16 mouse cellular contexts compared by ENCODE assay signal in the genomic region with DNA sequence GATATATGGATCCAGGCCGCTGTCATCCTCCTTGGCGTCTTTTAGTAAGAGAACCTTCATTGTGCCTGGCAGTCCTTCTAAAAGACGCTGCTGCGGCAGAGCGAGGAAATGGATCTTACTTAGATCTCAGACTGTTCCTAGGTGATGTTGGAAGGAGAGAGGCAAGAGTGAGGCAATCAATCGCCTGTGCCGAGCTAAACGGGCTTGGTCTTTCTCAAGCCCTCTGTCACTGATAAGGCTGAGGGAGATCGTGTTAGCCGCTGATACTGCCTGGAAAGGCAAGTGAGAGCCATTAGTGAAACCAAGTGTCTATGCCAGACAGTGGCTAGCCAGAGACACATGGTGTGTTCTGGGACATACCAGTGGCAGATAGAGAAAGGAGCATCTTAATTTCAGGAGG. TPM values are rescaled to one million over a fixed set of nuclear protein-coding genes. Genes with fewer than 3 reads are reported as not detected.
DNase-seq lines count a peak whose midpoint lies in the region; ATAC-seq and TF ChIP-seq lines count a peak whose summit lies in the region.
"Had no signal": no experiment of that assay in that cellular context is flagged by ENCODE, and none has a peak within 500 bp of the region (broad histone marks: within the 10 kb centered on the region; RNA-seq: fewer than 3 reads in every experiment).

No protein-coding gene starts in this region.

- no peak for DNase-seq in forebrain, embryonic 10.5 days (ENCODE audit: extremely low spot score, low spot score)
- DNase-seq in forebrain, postnatal 0 days = no peak
- peak; percentile 87 for DNase-seq in MEL (ENCODE audit: low read depth, low spot score)
- DNase-seq in neural tube, embryonic 10.5 days (ENCODE audit: extremely low spot score, low spot score) = no peak
- DNase-seq in cerebellum, adult 9-11 months = no peak
- no peak for DNase-seq in lung, postnatal 36 days
- DNase-seq: cerebellum, adult 11 months; heart, postnatal 4 days; kidney, adult 9 months; layer of hippocampus, adult 9-11 months; lung, postnatal 4 days had no signal

- no peak for TF ChIP-seq CTCF in forebrain, postnatal 0 days (IDR thresholded peaks at IDR 0.05; ENCODE audit: low read depth)
- no peak for TF ChIP-seq CTCF in MEL (IDR thresholded peaks at IDR 0.05 in 2 of 3, conservative IDR thresholded peaks at IDR 0.05 in 1 of 3; ENCODE audit: control insufficient read depth in 1 of 3, insufficient read depth in 1 of 3, low read depth in 2 of 3, low read length in 3 of 3, poor library complexity in 1 of 3, severe bottlenecking in 1 of 3)

- H3K36me3 ChIP-seq in forebrain, embryonic 10.5 days (replicated peaks) = peaks cover 9% of the 10 kb centered on the region
- peaks cover under 1% of the 10 kb centered on the region; the same call in 1 of the 2 replicates for H3K36me3 ChIP-seq in forebrain, postnatal 0 days (ENCODE audit: insufficient read depth)
- H3K36me3 ChIP-seq in MEL (ENCODE audit: control insufficient read depth in 1 of 2, insufficient read depth in 2 of 2, low read length in 2 of 2) = peaks cover 0 to 25% of the 10 kb centered on the region in 2 experiments; a peak in 2 of 4 replicates

- 0 out of 2 replicates have a peak, but pooled peaks cover under 1% of the 10 kb centered on the region for H3K9me3 ChIP-seq in forebrain, embryonic 10.5 days
- H3K9me3 ChIP-seq in forebrain, postnatal 0 days (ENCODE audit: low read length) = no peaks in the 10 kb centered on the region
- H3K9me3 ChIP-seq in MEL (replicated peaks; ENCODE audit: insufficient read depth, low read length) = no peaks in the 10 kb centered on the region
- H3K9me3 ChIP-seq: limb, embryonic 10.5 days had no signal

- H3K27me3 ChIP-seq in forebrain, embryonic 10.5 days (ENCODE audit: poor library complexity, severe bottlenecking) = no peaks in the 10 kb centered on the region
- H3K27me3 ChIP-seq in forebrain, postnatal 0 days (ENCODE audit: insufficient read depth, low read length) = no peaks in the 10 kb centered on the region
- H3K27me3 ChIP-seq in MEL (ENCODE audit: control insufficient read depth in 1 of 2, insufficient read depth in 2 of 2, low read length in 2 of 2) = no peaks in the 10 kb centered on the region

- H3K27ac ChIP-seq in forebrain, embryonic 10.5 days = 0 out of 2 replicates have a peak overlapping the region, but pooled peaks have one; percentile 53
- H3K27ac ChIP-seq in forebrain, postnatal 0 days (ENCODE audit: low read depth, low read length) = no peak overlapping the region
- H3K27ac ChIP-seq in MEL (ENCODE audit: control insufficient read depth, low read depth, low read length) = peak overlapping the region; percentile 96
- H3K27ac ChIP-seq: limb, embryonic 10.5 days had no signal

- peak; percentile 80 to 87 for TF ChIP-seq EP300 in MEL (IDR thresholded peaks at IDR 0.05; ENCODE audit: low read depth in 1 of 2, low read length in 2 of 2)

- 96% methylated on average over 10 of the region's 10 CpGs for WGBS in forebrain, embryonic 10.5 days
- WGBS in forebrain, postnatal 0 days = 94% methylated on average over 10 of the region's 10 CpGs

- H3K9ac ChIP-seq in forebrain, postnatal 0 days = no peak overlapping the region
- peak overlapping the region; percentile 64 for H3K9ac ChIP-seq in MEL (ENCODE audit: control insufficient read depth, low read depth, low read length, poor library complexity, severe bottlenecking)

- no peak for ATAC-seq in forebrain, postnatal 0 days
- ATAC-seq in hematopoietic stem cell, adult 5-6 weeks (replicated peaks in 1 of 2; ENCODE audit: insufficient read depth in 1 of 2, low FRiP score in 2 of 2, low TSS enrichment in 1 of 2, low read depth in 1 of 2, poor library complexity in 2 of 2, severe bottlenecking in 2 of 2) = peak; percentile 31 to 46; a peak in 3 of 4 replicates
- peak; percentile 85 for ATAC-seq in megakaryocyte-erythroid progenitor cell, adult 5-6 weeks (replicated peaks; ENCODE audit: low FRiP score, low TSS enrichment, poor library complexity, severe bottlenecking)
- ATAC-seq: forebrain, embryonic 14.5 days had no signal

- no peak for TF ChIP-seq RAD21 in MEL (IDR thresholded peaks at IDR 0.05; ENCODE audit: low read depth, low read length)

- no peaks in the 10 kb centered on the region for H3K4me1 ChIP-seq in forebrain, embryonic 10.5 days
- H3K4me1 ChIP-seq in forebrain, postnatal 0 days (ENCODE audit: insufficient read depth) = no peaks in the 10 kb centered on the region
- H3K4me1 ChIP-seq in MEL (ENCODE audit: control insufficient read depth in 1 of 2, insufficient read depth in 2 of 2, low read length in 2 of 2) = peaks cover 13 to 24% of the 10 kb centered on the region in 2 experiments
- H3K4me1 ChIP-seq: limb, embryonic 10.5 days had no signal

- H3K4me2 ChIP-seq in forebrain, postnatal 0 days (ENCODE audit: low read depth) = no peak overlapping the region

- H3K79me2 ChIP-seq in MEL (ENCODE audit: control insufficient read depth, insufficient read depth, low read length, poor library complexity) = no peaks in the 10 kb centered on the region

- no peak for TF ChIP-seq POLR2A in MEL (IDR thresholded peaks at IDR 0.05; ENCODE audit: control insufficient read depth in 1 of 2, insufficient read depth in 1 of 2, low read depth in 1 of 2, low read length in 2 of 2, poor library complexity in 1 of 2)

- no peak overlapping the region for H3K4me3 ChIP-seq in forebrain, embryonic 10.5 days
- H3K4me3 ChIP-seq in forebrain, postnatal 0 days (ENCODE audit: low read depth, low read length) = no peak overlapping the region
- peak overlapping the region; percentile 49 to 65 for H3K4me3 ChIP-seq in MEL (ENCODE audit: control insufficient read depth in 1 of 2, insufficient read depth in 1 of 2, low read depth in 2 of 2, low read length in 2 of 2)
- H3K4me3 ChIP-seq: limb, embryonic 10.5 days had no signal

TF ChIP-seq in MEL, 35 proteins besides CTCF, POLR2A, EP300 and RAD21:
- TF ChIP-seq TAL1 (IDR thresholded peaks at IDR 0.05; ENCODE audit: low read length) = peak; percentile 93
- peak; percentile 80 for TF ChIP-seq MAX (IDR thresholded peaks at IDR 0.05; ENCODE audit: low read length)
- no peak for TF ChIP-seq ZKSCAN1 (IDR thresholded peaks at IDR 0.05; ENCODE audit: low read depth, low read length)
- TF ChIP-seq ETS1 (IDR thresholded peaks at IDR 0.05; ENCODE audit: low read depth, low read length) = peak; percentile 77
- TF ChIP-seq RCOR1 (IDR thresholded peaks at IDR 0.05; ENCODE audit: low read depth, low read length) = peak; percentile 54; the same call in 1 of the 2 replicates
- TF ChIP-seq HCFC1 (IDR thresholded peaks at IDR 0.05; ENCODE audit: low read depth, low read length) = no peak; the same call in 1 of the 2 replicates
- peak; percentile 94 for TF ChIP-seq TCF12 (IDR thresholded peaks at IDR 0.05; ENCODE audit: low read depth, low read length)
- TF ChIP-seq GATA1 (IDR thresholded peaks at IDR 0.05; ENCODE audit: low read depth, low read length) = peak; percentile 90
- TF ChIP-seq BHLHE40 (IDR thresholded peaks at IDR 0.05; ENCODE audit: borderline replicate concordance, low read depth, low read length) = no peak; the same call in 1 of the 2 replicates
- TF ChIP-seq USF1 (IDR thresholded peaks at IDR 0.05; ENCODE audit: low read depth, low read length) = peak; percentile 46; the same call in 1 of the 2 replicates
- peak; percentile 76; the same call in 1 of the 2 replicates for TF ChIP-seq MXI1 (IDR thresholded peaks at IDR 0.05; ENCODE audit: low read depth, low read length)
- TF ChIP-seq MEF2A (IDR thresholded peaks at IDR 0.05; ENCODE audit: extremely low read depth, insufficient replicate concordance, low read depth, low read length, poor library complexity, severe bottlenecking) = 0 out of 2 replicates have a peak, but pooled peaks have one; percentile 15
- peak; percentile 64; the same call in 1 of the 2 replicates for TF ChIP-seq MYC (IDR thresholded peaks at IDR 0.05; ENCODE audit: low read depth, low read length)
- TF ChIP-seq SIN3A (IDR thresholded peaks at IDR 0.05; ENCODE audit: low read length) = peak; percentile 69

RNA-seq across cellular contexts. Expression of gene Bccip, which starts 6.8 kb away (rescaled TPM):
- polyA plus RNA-seq in forebrain, embryonic 10.5 days (2016; fragmentation: Nextera tagmentation; extraction: Ambion mirVana) = 215 and 222 TPM in 2 replicates
- total RNA-seq in forebrain, postnatal 0 days (2014; rRNA removed) = 31.8 and 40.7 TPM in 2 replicates
- 100.0 and 102 TPM in 2 replicates for polyA plus RNA-seq in forebrain, postnatal 0 days (2015; fragmentation: Nextera tagmentation; extraction: Ambion mirVana)
- 86.2 and 91.0 TPM in 2 replicates for total RNA-seq in MEL (2012; rRNA removed)
- polyA plus RNA-seq in MEL (2012; ENCODE audit: insufficient read depth in 1 of 2, insufficient read length in 2 of 2, low read depth in 1 of 2, low replicate concordance in 2 of 2, missing spikeins in 1 of 2) = 100 to 1,000 TPM in 1 of 2 experiments, not detected in 1; 150 TPM
- total RNA-seq in hematopoietic stem cell, adult 5-6 weeks (2017) = 83.5 and 114 TPM in 2 replicates
- 163 and 166 TPM in 2 replicates for total RNA-seq in megakaryocyte-erythroid progenitor cell, adult 5-6 weeks (2014; fragmentation: Nextera tagmentation)
- 224 and 247 TPM in 2 replicates for total RNA-seq in megakaryocyte-erythroid progenitor cell, adult 5-6 weeks (2017)

RNA-seq across cellular contexts. Expression of gene Uros, which starts 7.5 kb away (rescaled TPM):
- polyA plus RNA-seq in forebrain, embryonic 10.5 days (2016; fragmentation: Nextera tagmentation; extraction: Ambion mirVana) = 35.1 and 41.9 TPM in 2 replicates
- 35.7 and 38.2 TPM in 2 replicates for total RNA-seq in forebrain, postnatal 0 days (2014; rRNA removed)
- 38.7 and 42.0 TPM in 2 replicates for polyA plus RNA-seq in forebrain, postnatal 0 days (2015; fragmentation: Nextera tagmentation; extraction: Ambion mirVana)
- total RNA-seq in MEL (2012; rRNA removed) = 12.3 and 17.5 TPM in 2 replicates
- 10 to 100 TPM in 1 of 2 experiments, not detected in 1; 22.0 TPM for polyA plus RNA-seq in MEL (2012; ENCODE audit: insufficient read depth in 1 of 2, insufficient read length in 2 of 2, low read depth in 1 of 2, low replicate concordance in 2 of 2, missing spikeins in 1 of 2)
- total RNA-seq in hematopoietic stem cell, adult 5-6 weeks (2017) = 10.8 and 17.8 TPM in 2 replicates
- 63.6 and 75.9 TPM in 2 replicates for total RNA-seq in megakaryocyte-erythroid progenitor cell, adult 5-6 weeks (2014; fragmentation: Nextera tagmentation)
- total RNA-seq in megakaryocyte-erythroid progenitor cell, adult 5-6 weeks (2017) = 42.4 and 82.1 TPM in 2 replicates

RNA-seq across cellular contexts. Expression of gene Mmp21, which starts 22.5 kb away (rescaled TPM):
- not detected in 2 replicates for polyA plus RNA-seq in forebrain, embryonic 10.5 days (2016; fragmentation: Nextera tagmentation; extraction: Ambion mirVana)
- total RNA-seq in forebrain, postnatal 0 days (2014; rRNA removed) = 0.23 TPM in 1 of 2 replicates, not detected in the other
- polyA plus RNA-seq in forebrain, postnatal 0 days (2015; fragmentation: Nextera tagmentation; extraction: Ambion mirVana) = not detected in 2 replicates
- not detected in 2 replicates for total RNA-seq in MEL (2012; rRNA removed)
- not detected for polyA plus RNA-seq in MEL (2012; ENCODE audit: insufficient read depth in 1 of 2, insufficient read length in 2 of 2, low read depth in 1 of 2, low replicate concordance in 2 of 2, missing spikeins in 1 of 2)
- not detected in 2 replicates for total RNA-seq in hematopoietic stem cell, adult 5-6 weeks (2017)
- not detected in 2 replicates for total RNA-seq in megakaryocyte-erythroid progenitor cell, adult 5-6 weeks (2014; fragmentation: Nextera tagmentation)
- not detected in 2 replicates for total RNA-seq in megakaryocyte-erythroid progenitor cell, adult 5-6 weeks (2017)
- total RNA-seq: gastrocnemius, postnatal 4 days; heart, postnatal 4 days had no signal
- polyA plus RNA-seq: forebrain, embryonic 14.5 days had no signal

Comparison
In these comparisons a context has a peak if more than half of its experiments do, and no peak if none do; other contexts are left out.
1. H3K4me3 ChIP-seq: peak in MEL (2 of 2); none in forebrain, embryonic 10.5 days (single experiment) and forebrain, postnatal 0 days (single experiment).